Mouse (Mus musculus) megakaryocyte, embryonic 14.5 days (primary cell): ENCODE results near the gene Ces1b. TPM values are rescaled to one million over a fixed set of nuclear protein-coding genes. Genes with fewer than 3 reads are reported as not detected.

ENCODE experiments used
- H3K27me3 ChIP-seq: replicated peaks from 2 replicates; pipeline ENCODE3; 2012; ENCODE audit warnings: inconsistent platforms
- H3K36me3 ChIP-seq: replicated peaks from 2 replicates; pipeline ENCODE3; 2012; ENCODE audit warnings: low read length, inconsistent platforms, mixed read lengths
- H3K4me1 ChIP-seq: 2 replicates; pipeline ENCODE4 v1.6.1; 2012; ENCODE audit warnings: inconsistent platforms
- H3K4me3 ChIP-seq: replicated peaks from 2 replicates; pipeline ENCODE3; 2012; ENCODE audit warnings: moderate library complexity, mild to moderate bottlenecking, inconsistent platforms
- H3K9me3 ChIP-seq: 2 replicates; pipeline ENCODE4 v1.6.1; 2012; ENCODE audit warnings: inconsistent platforms
- FLI1 ChIP-seq: IDR thresholded peaks from 2 replicates; pipeline ENCODE4 v1.6.1; 2012; ENCODE audit warnings: low read length, inconsistent platforms, mixed read lengths
- GATA1 ChIP-seq: IDR thresholded peaks from 3 replicates; pipeline ENCODE4 v1.6.1; 2012; ENCODE audit warnings: mixed read lengths, low read length, inconsistent platforms, borderline replicate concordance
- polyA plus RNA-seq: library from polyadenylated mRNA; stranded (reverse); fragments of >175 nt; gene quantifications from 2 replicates; pipeline ENCODE4 v1.2.3, GENCODE M21; 2012; ENCODE audit warnings: low replicate concordance; ENCODE audit not compliant: insufficient read depth

Gene Ces1b
- not detected in 2 replicates for polyA plus RNA-seq

DNA sequence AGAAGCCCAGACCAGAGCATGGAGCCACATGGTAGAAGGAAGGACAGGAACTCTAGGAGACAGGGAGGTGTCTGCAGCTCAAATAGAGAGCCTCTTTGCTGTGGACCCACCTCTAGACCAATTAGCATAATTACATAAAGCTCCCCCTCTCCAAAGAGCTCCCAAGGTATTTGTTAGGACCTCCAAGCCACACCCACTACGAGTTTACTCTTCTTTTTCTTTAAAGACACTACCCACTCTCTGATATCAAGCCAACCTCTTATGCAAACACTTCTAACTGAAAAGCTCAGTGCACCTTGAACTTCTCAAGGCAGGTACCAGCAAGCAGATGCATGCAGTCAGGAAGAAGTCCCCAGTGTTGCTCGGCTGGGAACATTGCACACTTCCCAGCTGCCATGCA lies at the start of gene Ces1b:
Gene Ces1b, minus strand, starts transcription at position 131 of the 400 bp plus-strand sequence.
- H3K4me1 ChIP-seq, result no peaks in the 10 kb centered on the region
- no peaks in the 10 kb centered on the region for H3K9me3 ChIP-seq
- no peak within 1 kb of the TSS for H3K4me3 ChIP-seq
- no peaks in the 10 kb centered on the region for H3K27me3 ChIP-seq
- TF ChIP-seq FLI1 (no peak), GATA1 (no peak)
- H3K36me3 ChIP-seq, result no peaks in the 10 kb centered on the region

DNA sequence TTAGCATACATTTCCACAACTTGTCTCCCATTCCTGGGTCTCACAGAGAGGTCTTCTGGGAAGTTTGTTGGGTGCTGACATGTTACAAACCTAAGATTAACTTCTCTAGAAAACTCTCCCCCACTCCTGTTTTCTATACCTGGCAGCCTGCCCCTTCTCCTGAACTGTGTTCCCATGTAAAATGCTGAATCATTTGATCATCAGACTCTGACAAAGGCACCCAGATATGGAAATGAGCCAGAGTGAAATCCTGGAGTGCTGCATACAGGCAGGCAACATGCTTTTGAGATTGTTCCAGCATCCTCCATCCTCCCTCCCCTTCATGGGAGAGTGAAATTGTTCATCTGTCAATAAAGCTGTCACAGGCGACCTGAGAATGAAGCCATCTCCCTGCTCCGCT lies 46.7 kb upstream of the Ces1b start:
- TF ChIP-seq GATA1, result no peak
- TF ChIP-seq FLI1, result no peak
- Histone ChIP-seq H3K4me3 (no peak overlapping the region), H3K36me3 (no peaks in the 10 kb centered on the region), H3K27me3 (no peaks in the 10 kb centered on the region), H3K4me1 (no peaks in the 10 kb centered on the region), H3K9me3 (no peaks in the 10 kb centered on the region)

DNA sequence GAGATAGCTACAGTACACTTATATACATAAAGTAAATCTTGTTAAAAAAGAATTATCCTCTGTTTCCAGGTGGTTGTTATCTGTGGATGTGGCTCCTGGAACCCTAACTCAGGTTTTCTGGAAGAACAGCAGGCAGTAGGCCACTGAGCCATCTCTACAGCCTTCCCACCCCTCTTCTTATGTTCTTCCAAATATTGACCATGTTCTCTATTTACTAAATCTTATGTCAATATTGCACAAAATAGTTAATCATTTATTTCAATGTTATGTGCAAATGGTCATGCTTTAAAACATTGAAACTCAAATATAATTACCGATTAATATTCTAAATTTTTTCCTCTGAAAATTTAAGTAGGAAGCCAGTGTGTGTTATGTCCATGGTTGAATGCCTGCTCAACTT lies 42.2 kb upstream of the Ces1b start:
- Histone ChIP-seq H3K4me1 (no peaks in the 10 kb centered on the region), H3K9me3 (no peaks in the 10 kb centered on the region), H3K4me3 (no peak overlapping the region), H3K27me3 (no peaks in the 10 kb centered on the region), H3K36me3 (no peaks in the 10 kb centered on the region)
- TF ChIP-seq FLI1 (no peak), GATA1 (no peak)

DNA sequence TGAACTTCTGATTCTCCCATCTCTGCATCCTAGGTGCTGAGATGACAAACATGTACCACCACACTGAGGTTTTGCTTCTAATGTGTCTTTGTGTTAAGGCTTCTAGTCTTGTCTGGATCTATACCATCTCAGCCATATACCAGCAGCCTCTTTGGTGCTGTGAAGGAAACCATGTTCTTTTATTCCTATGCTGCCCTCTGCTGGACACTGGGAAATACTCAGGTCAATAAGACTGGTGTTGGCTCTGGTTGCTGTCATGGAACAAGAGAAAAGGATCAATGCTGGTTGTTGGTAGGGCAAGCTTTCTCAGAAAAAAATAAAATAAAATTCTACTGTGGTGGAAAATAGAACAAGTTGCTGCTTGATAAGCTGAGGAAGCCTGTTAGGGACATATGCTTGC lies 15.6 kb upstream of the Ces1b start:
- Histone ChIP-seq H3K4me3 (no peak overlapping the region), H3K4me1 (no peaks in the 10 kb centered on the region), H3K9me3 (no peaks in the 10 kb centered on the region), H3K27me3 (no peaks in the 10 kb centered on the region), H3K36me3 (no peaks in the 10 kb centered on the region)
- TF ChIP-seq FLI1 (no peak), GATA1 (no peak)

DNA sequence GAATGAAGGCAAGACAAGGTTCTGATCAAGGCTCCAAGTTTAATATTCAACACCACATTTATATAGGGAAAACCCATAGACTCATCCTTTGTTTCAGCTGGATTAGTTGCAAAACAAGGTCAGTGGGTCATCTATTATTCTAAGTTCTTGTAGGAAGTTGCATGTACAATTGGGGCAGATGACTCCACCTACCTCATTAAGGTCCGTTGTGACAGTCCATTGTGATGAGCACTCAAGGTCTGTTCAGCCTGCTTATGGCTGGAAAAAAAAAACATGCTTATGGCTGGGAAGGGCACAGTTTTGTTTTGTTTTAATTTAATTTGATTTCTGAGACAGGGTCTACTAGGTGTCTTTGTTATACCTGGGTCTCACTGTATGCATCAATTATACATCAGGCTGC lies 11.5 kb upstream of the Ces1b start:
- TF ChIP-seq FLI1 (no peak), GATA1 (no peak)
- Histone ChIP-seq H3K36me3 (no peaks in the 10 kb centered on the region), H3K4me1 (no peaks in the 10 kb centered on the region), H3K4me3 (no peak overlapping the region), H3K9me3 (no peaks in the 10 kb centered on the region), H3K27me3 (no peaks in the 10 kb centered on the region)

DNA sequence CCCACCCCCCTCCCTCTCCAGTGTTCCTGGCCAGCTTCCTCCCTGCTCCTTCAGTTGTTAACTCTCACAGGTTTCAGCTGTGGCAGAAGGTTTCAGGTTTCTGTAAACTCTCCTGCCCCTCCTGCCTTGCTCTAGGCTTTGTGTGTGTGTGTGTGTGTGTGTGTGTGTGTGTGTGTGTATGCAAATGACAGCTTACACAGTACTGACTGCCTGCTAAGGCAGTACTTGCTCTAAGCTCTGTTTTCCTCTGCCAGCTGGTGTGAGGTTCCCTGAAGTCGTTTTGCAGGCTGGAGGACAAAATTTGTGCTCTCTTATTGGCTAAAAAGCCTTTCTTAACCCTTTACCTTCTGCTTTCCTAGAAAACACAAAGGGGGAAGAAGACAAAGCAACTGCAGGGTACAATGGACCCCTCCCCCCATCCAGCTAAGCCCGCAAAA lies 8.9 kb upstream of the Ces1b start:
- TF ChIP-seq FLI1 (no peak), GATA1 (no peak)
- no peaks in the 10 kb centered on the region for H3K9me3 ChIP-seq
- no peaks in the 10 kb centered on the region for H3K27me3 ChIP-seq
- H3K4me3 ChIP-seq, result no peak overlapping the region
- no peaks in the 10 kb centered on the region for H3K36me3 ChIP-seq
- no peaks in the 10 kb centered on the region for H3K4me1 ChIP-seq

DNA sequence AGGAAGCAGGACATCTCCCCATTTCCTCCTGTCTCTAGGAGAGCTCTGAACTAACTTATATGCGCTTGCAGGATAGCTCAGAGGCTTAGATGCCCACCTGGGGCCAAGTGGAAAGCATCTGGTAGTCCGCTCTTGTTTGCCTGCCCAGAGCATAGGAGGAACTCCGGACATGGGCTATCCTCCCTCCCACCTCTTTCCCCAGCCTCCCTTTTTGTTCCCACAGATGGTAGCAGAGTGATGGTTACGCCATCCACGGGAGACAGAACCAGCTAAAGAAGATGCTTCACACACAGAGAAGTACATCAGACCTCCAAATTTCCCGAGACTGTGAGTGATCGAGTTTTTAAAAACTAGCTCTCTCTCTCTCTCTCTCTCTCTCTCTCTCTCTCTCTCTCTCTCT lies 8.4 kb upstream of the Ces1b start:
- Histone ChIP-seq H3K27me3 (no peaks in the 10 kb centered on the region), H3K9me3 (no peaks in the 10 kb centered on the region), H3K4me1 (no peaks in the 10 kb centered on the region), H3K36me3 (no peaks in the 10 kb centered on the region), H3K4me3 (no peak overlapping the region)
- no peak for TF ChIP-seq GATA1

DNA sequence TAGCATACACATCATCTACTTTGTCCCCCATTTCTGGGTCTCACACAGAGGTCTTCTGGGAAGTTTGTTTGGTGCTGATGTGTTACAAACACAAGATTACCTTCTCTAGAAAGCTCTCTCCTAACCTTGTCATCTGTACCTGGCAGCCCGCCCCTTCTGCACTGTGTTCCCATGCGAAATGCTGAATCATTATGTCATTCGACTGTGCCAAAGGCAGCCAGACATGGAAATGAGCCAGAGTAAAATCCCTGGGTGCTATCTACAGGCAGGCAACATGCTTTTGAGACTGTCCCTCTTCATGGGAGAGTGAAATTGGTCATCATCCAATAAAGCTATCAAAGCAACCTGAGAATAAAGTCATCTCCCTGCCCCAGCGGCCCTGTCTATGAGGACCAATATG lies 4.6 kb downstream of the Ces1b start:
- H3K36me3 ChIP-seq, result no peaks in the 10 kb centered on the region

DNA sequence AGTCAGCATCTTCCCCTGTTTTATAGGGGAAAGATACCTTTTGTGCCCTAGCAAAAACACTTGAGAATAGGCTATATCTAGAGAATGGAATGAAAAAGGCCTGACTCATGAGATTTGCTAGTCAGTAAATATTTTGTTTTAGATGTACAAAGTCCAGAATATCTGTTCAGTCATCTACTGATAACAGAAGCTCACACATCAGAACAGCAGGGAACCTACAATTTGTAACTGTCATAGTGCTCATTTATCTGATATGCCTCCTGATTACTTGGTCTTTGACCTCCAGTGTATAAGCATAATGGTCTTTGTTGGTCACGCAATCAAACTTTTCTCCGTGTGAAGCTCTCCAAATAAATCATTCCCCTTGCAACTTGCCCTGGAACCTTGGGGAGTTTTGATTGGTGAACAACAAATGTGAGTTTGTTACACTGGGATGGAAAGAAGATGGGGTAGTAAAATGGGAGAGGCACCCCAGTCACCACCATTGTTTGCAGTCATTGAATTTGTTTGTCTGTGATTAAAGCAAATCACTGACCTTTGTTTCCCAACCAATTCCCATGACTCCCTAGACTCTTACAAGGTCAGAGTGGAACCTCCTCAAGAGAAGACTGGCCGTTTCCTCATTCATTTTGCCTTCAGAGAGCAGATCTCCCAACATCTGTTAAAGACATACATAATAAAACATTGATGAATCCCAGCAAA lies 16.2 kb downstream of the Ces1b start:
- H3K4me3 ChIP-seq, result no peak overlapping the region
- no peak for TF ChIP-seq GATA1
- TF ChIP-seq FLI1, result no peak
- no peaks in the 10 kb centered on the region for H3K27me3 ChIP-seq
- H3K4me1 ChIP-seq, result no peaks in the 10 kb centered on the region
- H3K9me3 ChIP-seq, result no peaks in the 10 kb centered on the region
- no peaks in the 10 kb centered on the region for H3K36me3 ChIP-seq

More for the DNA sequence above, 4.6 kb downstream of the Ces1b start:
- Histone ChIP-seq H3K9me3 (no peaks in the 10 kb centered on the region), H3K4me3 (no peak overlapping the region), H3K4me1 (no peaks in the 10 kb centered on the region), H3K27me3 (no peaks in the 10 kb centered on the region)
- no peak for TF ChIP-seq GATA1
- TF ChIP-seq FLI1, result no peak

DNA sequence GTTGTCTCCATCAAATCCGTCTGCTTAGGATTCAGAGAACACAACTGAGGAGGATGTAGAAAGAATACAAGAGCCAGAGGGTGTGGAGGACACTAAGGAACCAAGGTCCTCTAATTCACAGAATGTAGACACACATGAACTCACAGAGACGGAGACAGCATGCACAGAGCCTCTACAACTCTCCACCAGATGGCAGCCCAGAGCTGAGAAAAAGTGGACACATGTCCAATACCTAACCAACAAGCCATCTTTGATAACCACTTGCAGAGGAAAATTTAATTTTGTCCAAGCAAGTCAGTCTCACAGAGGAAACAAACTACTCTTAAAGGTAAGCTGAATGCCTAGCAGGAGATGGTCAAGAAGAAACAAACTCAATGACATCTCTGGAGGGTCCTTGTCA lies 20.6 kb downstream of the Ces1b start:
- TF ChIP-seq GATA1 (no peak), FLI1 (no peak)
- Histone ChIP-seq H3K9me3 (no peaks in the 10 kb centered on the region), H3K4me3 (no peak overlapping the region), H3K4me1 (no peaks in the 10 kb centered on the region), H3K36me3 (no peaks in the 10 kb centered on the region), H3K27me3 (no peaks in the 10 kb centered on the region)

DNA sequence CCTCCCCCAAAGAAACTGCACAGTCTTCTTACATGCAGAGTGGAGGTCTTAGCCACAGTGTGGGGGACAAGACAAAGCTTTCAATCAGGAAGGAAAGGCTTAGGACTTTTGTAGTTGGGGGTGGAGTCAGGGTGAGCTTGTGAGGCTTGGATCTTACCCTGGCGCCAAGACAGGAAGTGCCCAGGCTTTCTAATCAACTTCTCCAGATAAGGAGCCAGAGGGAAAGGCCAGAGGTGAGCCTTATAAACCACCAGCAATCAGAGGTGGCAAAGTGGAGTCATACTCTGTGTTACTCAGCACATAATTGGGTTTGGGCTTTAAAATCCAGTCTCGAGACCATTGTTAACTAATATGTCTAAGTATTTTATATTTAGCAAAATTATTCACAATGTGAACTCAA lies 24.6 kb downstream of the Ces1b start:
- no peaks in the 10 kb centered on the region for H3K27me3 ChIP-seq
- no peaks in the 10 kb centered on the region for H3K9me3 ChIP-seq
- no peaks in the 10 kb centered on the region for H3K36me3 ChIP-seq
- no peak overlapping the region for H3K4me3 ChIP-seq
- TF ChIP-seq GATA1 (no peak), FLI1 (no peak)
- H3K4me1 ChIP-seq, result no peaks in the 10 kb centered on the region
